Mouse (Mus musculus): ENCODE measurements at regions not wholly inside any gene's neighbourhood (a gene's known extent, or its start where the extent isn't known, plus 50 kb on each side); places are given as distances from the start of the nearest gene placed in this dataset.
"Not testable (repeated sequence)": the region's sequence is repeated elsewhere in the genome, so short reads cannot be mapped to it uniquely, and the experiment has no call there.

- no peak for DNase-seq (ENCODE audit: extremely low spot score, low spot score)
These were observed 51.4 kb upstream of the Dlx2 start for GRCm38 (mm10) chr2:71597956-71598355.

DNA sequence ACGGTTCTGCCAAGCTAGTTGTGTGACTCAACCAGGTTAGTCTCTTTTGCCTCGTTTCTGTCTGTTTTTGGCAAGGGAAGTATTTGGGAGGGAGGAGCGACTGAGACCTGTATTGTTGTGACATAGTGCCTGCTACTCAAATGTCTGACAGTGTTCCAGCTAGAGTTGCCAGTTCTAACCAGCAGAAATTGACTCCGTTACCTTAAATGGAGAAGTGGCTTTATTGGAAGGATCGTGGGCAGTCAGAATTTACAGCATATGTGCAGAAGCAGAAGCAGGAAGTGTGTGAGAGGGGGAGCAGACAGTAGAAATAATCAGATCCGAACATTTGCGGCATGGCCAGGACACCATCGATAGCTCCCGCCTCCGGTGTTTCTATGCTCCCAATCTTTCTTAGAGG lies 51.8 kb upstream of the Dlx2 start:
- DNase-seq (ENCODE audit: extremely low spot score, low spot score), result no peak

DNA sequence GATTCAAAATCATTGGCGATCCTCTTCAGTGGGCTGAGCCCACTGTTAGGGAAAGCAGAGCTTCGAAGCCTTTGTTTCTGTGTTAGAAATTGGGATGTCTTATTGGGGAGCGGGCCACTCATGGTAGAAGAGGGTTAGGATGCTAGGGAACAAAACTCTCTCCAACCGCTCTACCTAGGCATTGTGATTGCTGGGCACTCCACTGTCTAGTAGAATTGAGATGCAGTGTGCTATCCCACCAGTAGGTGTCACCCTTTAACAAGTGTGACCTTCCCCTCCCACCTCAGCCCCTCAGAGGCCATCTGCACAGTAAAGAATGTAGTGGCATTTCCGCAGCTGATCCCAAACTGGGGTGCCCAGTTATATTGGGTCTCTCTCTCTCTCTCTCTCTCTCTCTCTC lies 52.2 kb upstream of the Dlx2 start:
- peak; percentile 82 for DNase-seq (ENCODE audit: extremely low spot score, low spot score)

DNA sequence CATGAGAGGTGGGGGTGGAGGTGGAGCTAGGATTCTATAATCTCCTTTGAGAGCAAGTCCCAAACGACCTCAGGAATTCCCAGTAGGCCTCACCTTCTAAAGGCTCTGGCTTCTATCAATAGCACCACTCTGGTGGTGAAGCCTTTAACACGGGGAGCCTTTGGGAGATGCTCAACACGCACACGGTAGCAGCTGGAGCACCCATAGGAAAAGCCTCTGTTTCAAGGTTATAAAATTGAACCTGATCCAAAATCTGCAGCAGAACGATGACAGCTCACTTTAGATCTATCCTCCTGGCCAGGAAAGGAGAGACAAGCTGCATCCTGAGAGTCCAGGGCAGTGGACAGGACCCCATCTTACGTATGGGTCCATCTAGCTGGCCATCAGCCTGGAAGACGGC lies 53.7 kb upstream of the Dlx2 start:
- DNase-seq (ENCODE audit: extremely low spot score, low spot score), result no peak

GRCm38 (mm10) chr2:71600999-71601398 lies 54.4 kb upstream of the Dlx2 start:
- DNase-seq (ENCODE audit: extremely low spot score, low spot score), result no peak

- not testable (repeated sequence) for DNase-seq (ENCODE audit: extremely low spot score, low spot score)
These were observed 57.2 kb upstream of the Dlx2 start for GRCm38 (mm10) chr2:71603796-71604195.

GRCm38 (mm10) chr2:71605606-71606005 lies 59.1 kb upstream of the Dlx2 start:
- no peak for DNase-seq (ENCODE audit: extremely low spot score, low spot score)

GRCm38 (mm10) chr2:71607087-71607502 lies 60.5 kb upstream of the Dlx2 start:
- no peak for DNase-seq (ENCODE audit: extremely low spot score, low spot score)

DNA sequence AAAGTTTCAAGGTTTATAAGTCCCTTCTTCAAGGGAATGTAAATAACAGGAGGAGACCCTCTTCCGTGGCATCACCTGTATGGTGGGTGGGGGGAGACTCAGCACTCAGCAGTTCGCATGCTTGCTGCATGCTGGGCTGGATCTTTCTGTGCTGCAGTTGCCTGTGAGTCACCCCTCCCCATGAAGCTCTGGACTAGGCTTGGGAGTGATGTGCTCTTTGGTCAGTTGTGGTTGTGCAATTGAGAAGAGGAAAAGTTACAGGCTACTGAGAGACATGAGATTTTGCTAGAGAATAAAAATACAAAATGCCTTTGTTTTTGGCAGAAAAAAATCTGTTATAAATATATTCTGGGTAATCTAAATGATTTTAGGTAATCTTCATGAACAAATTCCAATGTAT lies 66.7 kb upstream of the Dlx2 start:
- no peak for DNase-seq (ENCODE audit: extremely low spot score, low spot score)

DNA sequence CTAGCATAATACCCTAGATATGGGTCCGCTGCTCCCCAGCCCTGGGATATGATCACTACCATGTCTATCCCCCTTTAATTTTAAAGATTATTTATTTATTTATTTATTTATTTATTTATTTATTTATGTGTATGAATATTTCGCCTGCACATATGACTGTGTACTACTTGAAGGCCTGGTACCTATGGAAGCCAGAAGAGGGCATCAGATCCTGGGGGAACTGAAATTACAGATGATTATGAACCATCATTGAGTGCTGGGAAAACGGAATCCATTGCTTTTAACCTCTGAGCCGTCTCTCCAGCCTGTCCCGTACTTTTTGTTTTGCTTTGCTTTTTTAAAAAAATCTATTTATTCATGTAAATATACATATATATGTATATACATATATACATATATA lies 70.0 kb upstream of the Dlx2 start:
- DNase-seq (ENCODE audit: extremely low spot score, low spot score), result no peak

DNA sequence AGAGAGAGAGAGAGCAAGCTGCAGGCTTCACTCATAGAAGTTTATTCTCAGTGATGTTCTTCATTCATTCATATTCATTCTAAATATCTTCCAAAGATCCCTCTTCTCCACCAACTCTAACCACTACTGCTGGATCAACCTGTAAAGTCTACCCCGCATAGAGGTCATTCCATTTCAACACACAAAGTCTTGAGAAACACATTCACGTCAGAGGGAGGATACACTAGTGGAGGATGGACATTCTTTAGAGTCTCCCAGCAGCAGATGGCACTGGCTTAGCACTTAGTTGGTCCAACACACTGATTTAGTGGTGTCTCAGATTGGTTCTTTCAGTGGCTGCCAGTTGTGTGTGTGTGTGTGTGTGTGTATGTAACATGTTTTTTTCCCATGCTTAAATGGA lies 74.9 kb upstream of the Dlx2 start:
- no peak for DNase-seq (ENCODE audit: extremely low spot score, low spot score)

- DNase-seq (ENCODE audit: extremely low spot score, low spot score), result no peak
These were observed 76.1 kb upstream of the Dlx2 start for GRCm38 (mm10) chr2:71622532-71623099.

DNA sequence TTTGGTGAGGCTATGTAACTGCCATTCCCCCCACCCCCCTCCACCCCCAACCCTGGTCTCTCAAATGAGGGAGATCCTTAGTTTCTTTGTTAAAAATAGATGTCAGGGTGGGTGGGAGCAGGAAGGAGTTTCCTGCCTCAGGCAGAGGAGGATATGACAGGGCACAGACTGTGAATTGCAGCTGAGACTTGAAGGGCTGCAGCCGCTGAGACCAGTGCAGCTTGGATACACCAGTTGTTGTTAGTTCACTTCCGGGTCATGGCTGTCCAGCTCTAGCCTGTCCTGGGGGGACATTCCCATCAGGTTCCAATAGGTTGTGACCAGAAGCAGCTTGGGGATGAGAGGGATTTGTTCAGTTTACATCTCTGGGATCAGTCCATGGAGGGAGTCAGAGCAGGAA lies 76.6 kb upstream of the Dlx2 start:
- no peak for DNase-seq (ENCODE audit: extremely low spot score, low spot score)

- DNase-seq (ENCODE audit: extremely low spot score, low spot score), result no peak
These were observed 78.8 kb upstream of the Dlx2 start for GRCm38 (mm10) chr2:71625298-71625902.

- DNase-seq (ENCODE audit: extremely low spot score, low spot score), result no peak
These were observed 79.8 kb upstream of the Dlx2 start for GRCm38 (mm10) chr2:71626404-71626803.

- DNase-seq (ENCODE audit: extremely low spot score, low spot score), result peak; percentile 30
These were observed 80.7 kb upstream of the Dlx2 start for GRCm38 (mm10) chr2:71627097-71627755.

DNA sequence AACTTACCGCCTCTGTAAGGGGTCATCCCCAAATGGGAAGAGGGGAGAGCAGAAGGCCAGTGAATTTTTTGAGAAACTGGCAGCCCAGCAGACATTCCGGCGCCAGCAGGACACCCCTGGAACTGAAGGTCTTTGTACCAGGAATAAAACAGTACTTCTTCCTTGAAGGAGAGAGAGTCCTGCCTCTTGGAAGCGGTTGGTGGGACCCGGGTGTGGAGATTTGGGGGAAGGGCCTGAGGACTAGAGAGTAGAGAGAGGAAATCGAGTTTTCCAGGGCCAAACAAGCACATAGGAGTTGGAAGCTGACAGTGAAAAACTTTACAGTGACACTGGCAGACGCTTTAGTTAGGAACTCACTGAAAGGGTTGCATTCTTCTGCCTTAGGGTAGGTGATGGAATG lies 82.3 kb upstream of the Dlx2 start:
- no peak for DNase-seq (ENCODE audit: extremely low spot score, low spot score)

DNA sequence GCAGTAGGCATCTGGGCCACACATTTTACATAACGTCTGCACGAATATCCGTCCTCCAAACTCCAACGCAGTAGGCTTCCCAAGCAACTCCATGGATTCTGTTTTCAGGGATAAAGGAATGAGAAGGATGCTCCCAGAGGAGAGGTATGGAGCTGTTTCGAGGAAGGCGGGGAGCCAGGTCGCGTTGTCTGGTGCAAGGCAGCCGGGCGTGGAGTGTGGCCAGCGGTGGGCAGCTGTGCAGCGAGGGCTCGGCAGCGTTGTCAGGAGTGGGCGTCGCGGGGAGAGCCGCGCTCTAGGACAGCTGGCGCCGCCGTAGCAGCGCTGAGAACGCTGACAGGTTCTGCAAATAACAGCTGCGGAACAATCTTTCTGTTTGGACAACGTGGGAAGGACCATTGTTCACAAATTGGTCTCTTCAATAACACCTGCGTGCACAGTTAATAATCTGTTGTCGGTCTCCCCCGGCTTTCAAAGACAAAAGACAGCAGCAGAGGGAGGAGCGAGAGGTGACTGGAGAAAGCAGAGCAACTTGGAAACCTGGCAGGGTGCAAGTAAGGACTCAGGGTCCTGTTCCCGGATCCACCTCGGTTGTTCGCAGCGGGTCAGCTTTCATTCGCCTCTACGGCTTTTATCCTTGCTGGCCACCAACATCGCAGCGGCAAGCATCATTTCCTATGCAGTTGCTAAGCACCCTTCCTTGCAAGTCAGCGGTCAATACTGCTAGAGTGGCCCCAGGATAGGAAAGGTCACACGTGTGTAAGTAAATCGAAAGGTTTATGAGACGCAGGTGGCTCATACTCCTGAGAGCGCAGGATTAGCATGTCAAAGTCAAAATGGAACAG lies 83.0 kb upstream of the Dlx2 start:
- DNase-seq (ENCODE audit: extremely low spot score, low spot score), result peak; percentile 63

- no peak for DNase-seq (ENCODE audit: extremely low spot score, low spot score)
These were observed 83.5 kb upstream of the Dlx2 start for GRCm38 (mm10) chr2:71630143-71630463.

- no peak for DNase-seq (ENCODE audit: extremely low spot score, low spot score)
These were observed 86.9 kb upstream of the Dlx2 start for GRCm38 (mm10) chr2:71633471-71633870.

- DNase-seq (ENCODE audit: extremely low spot score, low spot score), result no peak
These were observed 87.9 kb upstream of the Dlx2 start for GRCm38 (mm10) chr2:71634471-71634870.

DNA sequence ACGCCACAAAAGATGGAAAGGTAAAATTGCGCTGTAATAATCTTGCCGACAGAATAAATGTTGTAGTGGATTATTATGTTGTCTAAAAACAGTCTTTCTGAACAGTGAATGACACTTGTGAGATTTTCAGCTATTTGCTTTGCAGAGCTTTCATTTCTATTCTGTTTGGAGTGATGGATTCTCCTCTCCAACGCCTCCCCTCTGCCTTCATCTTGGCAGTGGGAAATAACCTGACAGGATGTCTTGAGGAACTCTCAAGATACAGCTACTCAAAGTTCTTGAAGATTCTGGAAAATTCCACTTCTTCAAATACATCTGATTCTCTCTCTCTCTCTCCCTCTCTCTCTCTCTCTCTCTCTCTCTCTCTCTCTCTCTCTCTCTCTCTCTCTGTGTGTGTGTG lies 89.6 kb upstream of the Dlx2 start:
- DNase-seq (ENCODE audit: extremely low spot score, low spot score), result no peak

Measured in neural tube, embryonic 10.5 days (tissue).